Mouse (Mus musculus) limb, embryonic 14.5 days (tissue): ENCODE measurements at regions not wholly inside any gene's neighbourhood (a gene's known extent, or its start where the extent isn't known, plus 50 kb on each side); places are given as distances from the start of the nearest gene placed in this dataset.

Source experiments
- ATAC-seq: fragments of 200-750 bp; cut with Nextera tagmentation; 2 replicates; pipeline ENCODE4 v1.8.0; 2017; ENCODE audit warnings: low read depth, moderate number of reproducible peaks, moderate TSS enrichment; ENCODE audit not compliant: low FRiP score
- DNase-seq: peaks from one replicate; pipeline ENCODE4 v3.0.0-alpha.2; 2015; ENCODE audit warnings: low spot score
- H3K27ac ChIP-seq: fragments of 300-500 bp; sonication (generic); replicated peaks from 2 replicates; pipeline ENCODE4 v1.5.1; 2014; ENCODE audit warnings: low read depth, mild to moderate bottlenecking, low read length, moderate library complexity, mixed read lengths
- H3K27me3 ChIP-seq: fragments of 300-500 bp; sonication (generic); 2 replicates; pipeline ENCODE4 v1.6.1; 2014; ENCODE audit warnings: low read length, mixed read lengths; ENCODE audit not compliant: control insufficient read depth, insufficient read depth
- H3K36me3 ChIP-seq: fragments of 300-500 bp; sonication (generic); 2 replicates; pipeline ENCODE4 v1.6.1; 2014; ENCODE audit warnings: mild to moderate bottlenecking, low read length, moderate library complexity, mixed read lengths; ENCODE audit not compliant: control insufficient read depth, insufficient read depth
- H3K4me1 ChIP-seq: fragments of 300-500 bp; sonication (generic); 2 replicates; pipeline ENCODE4 v1.6.1; 2014; ENCODE audit warnings: antibody characterized with exemption, low read length, mixed read lengths; ENCODE audit not compliant: control insufficient read depth, insufficient read depth
- H3K4me2 ChIP-seq: fragments of 300-500 bp; sonication (generic); replicated peaks from 2 replicates; pipeline ENCODE4 v1.6.1; 2014; ENCODE audit warnings: low read depth, mild to moderate bottlenecking, low read length, moderate library complexity; ENCODE audit not compliant: severe bottlenecking
- H3K4me3 ChIP-seq: fragments of 300-500 bp; sonication (generic); replicated peaks from 2 replicates; pipeline ENCODE4 v1.5.1; 2014; ENCODE audit warnings: low read length
- H3K9ac ChIP-seq: fragments of 300-500 bp; sonication (generic); 2 replicates; pipeline ENCODE4 v1.6.1; 2014; ENCODE audit warnings: mild to moderate bottlenecking, low read depth, low read length, moderate library complexity; ENCODE audit not compliant: severe bottlenecking
- H3K9me3 ChIP-seq: fragments of 300-500 bp; sonication (generic); 2 replicates; pipeline ENCODE4 v1.6.1; 2016; ENCODE audit warnings: low read length; ENCODE audit not compliant: control insufficient read depth
- POLR2A ChIP-seq: fragments of 200-500 bp; IDR thresholded peaks from 2 replicates; pipeline ENCODE4 v1.8.0; 2012; ENCODE audit warnings: inconsistent platforms, mild to moderate bottlenecking, moderate library complexity, borderline replicate concordance; ENCODE audit not compliant: insufficient read depth, insufficient read length; ENCODE audit errors: extremely low read depth
- WGBS: fragments of 180-500 bp; shearing (Covaris S2); extraction: QIAGEN DNeasy Blood & Tissue Kit; methylation state at CpG from one replicate; pipeline ENCODE4 v1.1.7; 2014; 5-methylcytosine and 5-hydroxymethylcytosine counted together

DNA sequence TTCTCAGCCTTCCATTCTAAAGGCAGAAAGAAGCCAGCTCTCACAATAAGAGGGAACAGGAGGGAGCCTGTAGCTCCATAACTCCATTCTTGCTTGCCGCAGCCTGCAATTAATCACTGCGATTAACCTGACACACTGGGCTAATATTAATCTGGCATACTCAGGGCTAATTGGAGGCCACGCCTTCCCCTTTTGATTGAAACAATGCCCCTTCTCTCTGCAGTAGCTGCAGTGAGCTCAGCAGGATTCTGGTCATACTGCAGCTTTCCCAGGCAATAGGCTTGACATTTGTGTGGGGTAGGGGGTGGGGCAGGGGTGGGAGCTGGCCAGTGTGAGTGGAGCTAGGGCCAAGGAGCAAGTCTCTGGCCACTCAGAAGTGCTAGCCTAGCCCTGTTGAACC lies 196.9 kb upstream of the Mocs1 start:
- Histone ChIP-seq H3K27ac (no peak overlapping the region), H3K4me3 (no peak overlapping the region), H3K9me3 (no peaks in the 10 kb centered on the region), H3K27me3 (no peaks in the 10 kb centered on the region), H3K4me1 (no peaks in the 10 kb centered on the region), H3K4me2 (no peak overlapping the region), H3K9ac (no peak overlapping the region), H3K36me3 (no peaks in the 10 kb centered on the region)
- WGBS: 21% methylated on average over 3 of the region's 3 CpGs
- ATAC-seq: no peak
- no peak for TF ChIP-seq POLR2A
- DNase-seq: no peak

DNA sequence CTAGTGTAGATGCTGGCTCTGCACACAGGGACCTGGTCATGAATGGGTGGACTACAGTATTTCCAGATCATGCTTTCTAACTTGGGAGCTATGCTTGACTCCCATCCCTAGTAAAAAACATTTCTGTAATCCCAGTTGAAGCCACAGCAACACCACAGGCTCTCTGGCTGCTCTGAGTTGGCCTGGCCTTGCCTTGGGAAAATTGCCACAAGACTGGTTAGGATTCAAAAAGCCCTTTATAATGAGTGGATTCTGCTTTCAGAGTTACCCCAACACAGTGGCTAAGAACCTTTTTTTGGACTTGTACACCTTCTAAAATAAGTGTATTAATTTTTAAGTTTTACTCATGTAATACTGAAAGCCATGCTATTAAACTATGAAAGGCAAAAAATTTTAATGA lies 188.1 kb upstream of the Mocs1 start:
- no peaks in the 10 kb centered on the region for H3K9me3 ChIP-seq
- no peak for DNase-seq
- ATAC-seq: no peak

DNA sequence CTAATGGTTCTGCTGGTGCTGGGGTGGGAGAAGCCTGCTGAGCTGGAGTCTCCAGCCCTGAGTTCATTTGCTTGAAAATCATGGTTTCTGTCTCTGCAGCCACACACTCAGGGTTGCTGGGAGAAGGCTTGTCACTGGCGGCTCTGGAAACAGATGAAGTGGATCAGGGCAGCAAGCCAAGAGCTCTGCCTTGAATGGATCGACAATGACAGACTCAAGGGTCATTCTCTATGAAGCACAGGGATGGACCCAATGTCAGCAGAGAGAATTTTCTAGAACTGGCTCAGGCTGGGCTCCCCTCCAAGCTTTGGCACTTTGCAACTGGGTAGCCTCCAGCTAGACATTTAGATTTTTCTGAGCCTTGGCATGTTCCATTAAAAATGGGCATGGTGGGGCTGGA lies 184.7 kb upstream of the Mocs1 start:
- DNase-seq (no peak), ATAC-seq (no peak)
- no peak overlapping the region for H3K4me2 ChIP-seq
- no peak overlapping the region for H3K4me3 ChIP-seq
- no peak overlapping the region for H3K27ac ChIP-seq
- no peak overlapping the region for H3K9ac ChIP-seq
- H3K4me1 ChIP-seq: peaks cover 16% of the 10 kb centered on the region
- no peaks in the 10 kb centered on the region for H3K27me3 ChIP-seq
- H3K36me3 ChIP-seq: no peaks in the 10 kb centered on the region
- 69% methylated on average over 2 of the region's 2 CpGs for WGBS
- no peak for TF ChIP-seq POLR2A
- no peaks in the 10 kb centered on the region for H3K9me3 ChIP-seq

More for the DNA sequence above, 188.1 kb upstream of the Mocs1 start:
- H3K4me3 ChIP-seq: no peak overlapping the region
- no peak overlapping the region for H3K4me2 ChIP-seq
- TF ChIP-seq POLR2A: no peak
- no peaks in the 10 kb centered on the region for H3K36me3 ChIP-seq
- peaks cover 8% of the 10 kb centered on the region; the same call in 1 of the 2 replicates for H3K4me1 ChIP-seq
- H3K27me3 ChIP-seq: no peaks in the 10 kb centered on the region
- H3K27ac ChIP-seq: no peak overlapping the region
- H3K9ac ChIP-seq: no peak overlapping the region

DNA sequence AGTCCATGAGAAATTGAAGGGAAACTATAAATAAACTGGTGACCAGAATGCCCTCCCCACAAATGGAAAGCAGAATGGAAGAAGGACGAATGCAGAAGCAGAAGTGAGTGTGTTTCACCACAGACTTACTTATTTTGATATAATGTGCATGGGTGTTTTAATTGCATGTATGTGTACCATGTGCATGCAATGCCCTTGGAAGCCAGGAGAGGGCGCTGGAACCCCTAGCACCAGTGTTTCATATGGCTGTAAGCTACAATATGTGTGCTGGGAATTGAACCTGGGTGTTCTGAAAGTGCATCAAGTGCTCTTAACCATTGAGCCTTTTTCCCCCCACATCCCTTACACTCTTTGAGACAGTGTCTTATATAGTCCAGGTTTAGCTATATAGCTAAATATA lies 183.1 kb upstream of the Mocs1 start:
- Histone ChIP-seq H3K9ac (no peak overlapping the region), H3K36me3 (no peaks in the 10 kb centered on the region), H3K27ac (no peak overlapping the region), H3K9me3 (no peaks in the 10 kb centered on the region), H3K4me1 (peaks cover 16% of the 10 kb centered on the region), H3K4me2 (no peak overlapping the region), H3K4me3 (no peak overlapping the region), H3K27me3 (no peaks in the 10 kb centered on the region)
- DNase-seq (no peak), ATAC-seq (no peak)
- 64% methylated on average over 2 of the region's 2 CpGs for WGBS
- TF ChIP-seq POLR2A: no peak

DNA sequence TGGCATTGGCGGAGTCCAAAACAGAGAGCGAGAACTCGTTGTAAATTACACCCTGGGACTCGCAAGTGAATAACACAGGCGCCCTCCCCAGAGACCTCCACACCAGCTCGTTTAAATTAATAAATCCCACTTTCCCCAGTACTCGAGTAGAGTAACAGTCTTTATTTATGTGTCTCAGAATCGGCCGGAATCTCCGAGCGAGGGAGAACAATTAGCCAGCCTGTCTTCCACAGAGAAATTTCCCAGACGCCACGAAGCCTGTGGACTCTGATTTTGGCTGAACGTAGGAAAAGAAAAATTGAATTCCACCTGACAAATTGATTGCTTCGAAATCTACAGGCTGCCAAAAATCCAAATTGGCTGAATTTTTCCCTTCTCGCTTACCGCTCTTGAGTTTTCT lies 180.9 kb upstream of the Mocs1 start:
- WGBS: 25% methylated on average over 17 of the region's 17 CpGs
- H3K4me3 ChIP-seq: no peak overlapping the region
- no peaks in the 10 kb centered on the region for H3K9me3 ChIP-seq
- peak; percentile 24 for DNase-seq
- peak overlapping the region; percentile 18 for H3K4me2 ChIP-seq
- H3K9ac ChIP-seq: no peak overlapping the region
- H3K27ac ChIP-seq: no peak overlapping the region
- no peak for TF ChIP-seq POLR2A
- peaks cover 11% of the 10 kb centered on the region for H3K4me1 ChIP-seq
- no peaks in the 10 kb centered on the region for H3K27me3 ChIP-seq
- H3K36me3 ChIP-seq: no peaks in the 10 kb centered on the region
- ATAC-seq: no peak
